Mouse (Mus musculus): Measurements from ENCODE around the gene Acap1.
"Not testable (repeated sequence)": the region's sequence is repeated elsewhere in the genome, so short reads cannot be mapped to it uniquely, and the experiment has no call there.

Acap1 gene

DNA sequence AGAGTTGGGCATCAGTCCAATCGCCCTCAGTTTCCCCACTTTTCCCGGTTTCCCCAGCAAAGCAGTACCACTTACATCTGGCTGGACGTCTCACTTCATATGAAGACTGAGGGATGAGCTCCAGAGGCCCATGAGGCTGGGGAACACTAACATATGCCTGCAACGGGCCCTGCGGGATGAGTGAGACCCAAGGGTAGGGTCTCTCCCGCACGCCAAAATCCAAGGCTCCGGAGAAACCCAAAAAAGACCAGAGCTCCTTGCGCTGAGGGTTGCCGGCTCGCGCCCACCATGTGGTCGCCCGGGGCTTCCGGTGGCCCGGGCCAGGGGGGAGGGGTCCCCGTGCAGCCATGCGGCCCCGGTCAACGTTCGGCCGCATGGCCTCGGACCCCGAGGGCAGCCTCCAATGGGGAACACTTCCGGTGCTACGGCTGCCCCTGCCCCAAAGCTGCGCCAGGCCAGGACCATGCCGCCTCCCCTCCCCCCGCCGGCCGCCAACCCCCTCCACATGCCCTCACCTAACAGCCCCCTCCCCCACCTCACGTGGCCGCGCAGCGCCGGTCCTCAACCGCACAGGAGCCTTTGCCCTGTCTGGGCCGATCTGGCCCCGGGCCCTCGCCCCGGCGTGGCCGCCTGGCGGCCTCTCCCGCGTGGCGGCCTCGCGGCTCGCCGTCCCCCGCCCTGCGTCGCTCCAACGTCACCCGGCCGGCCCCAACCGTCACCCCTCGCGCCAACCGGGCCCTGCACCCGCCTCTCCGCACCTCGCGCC, 25.1 kb upstream of the Acap1 start:
- DNase-seq: peak; percentile 77

DNA sequence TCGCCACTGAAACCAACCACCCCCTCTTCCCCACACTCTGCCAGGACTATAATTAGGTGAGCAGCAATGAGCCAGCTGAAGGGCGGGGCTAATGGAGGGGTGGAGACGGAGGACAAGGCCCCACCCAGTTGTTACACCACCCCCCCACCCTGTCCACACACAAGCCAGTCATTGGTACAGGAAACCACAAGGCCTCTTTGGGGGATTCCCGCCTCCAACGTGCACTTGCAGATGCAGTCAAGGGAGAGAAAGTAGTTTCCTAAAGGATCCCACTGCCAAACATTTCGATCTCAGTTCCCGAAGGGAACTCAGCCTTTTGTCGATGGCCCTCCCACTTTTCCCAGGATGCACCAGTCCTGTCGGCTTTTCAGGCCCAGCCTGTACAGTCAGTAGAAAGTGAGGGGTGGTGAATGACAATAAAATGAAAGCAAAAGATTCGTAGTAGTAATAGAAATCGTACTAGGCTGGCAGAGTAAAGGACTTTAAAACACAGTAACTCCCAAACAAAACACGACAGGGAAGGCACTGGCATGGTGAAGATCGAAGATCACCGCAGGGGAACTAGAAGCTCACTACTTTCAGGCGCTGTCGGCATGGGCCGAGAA, 24.4 kb upstream of the Acap1 start:
- peak; percentile 87 for DNase-seq

DNA sequence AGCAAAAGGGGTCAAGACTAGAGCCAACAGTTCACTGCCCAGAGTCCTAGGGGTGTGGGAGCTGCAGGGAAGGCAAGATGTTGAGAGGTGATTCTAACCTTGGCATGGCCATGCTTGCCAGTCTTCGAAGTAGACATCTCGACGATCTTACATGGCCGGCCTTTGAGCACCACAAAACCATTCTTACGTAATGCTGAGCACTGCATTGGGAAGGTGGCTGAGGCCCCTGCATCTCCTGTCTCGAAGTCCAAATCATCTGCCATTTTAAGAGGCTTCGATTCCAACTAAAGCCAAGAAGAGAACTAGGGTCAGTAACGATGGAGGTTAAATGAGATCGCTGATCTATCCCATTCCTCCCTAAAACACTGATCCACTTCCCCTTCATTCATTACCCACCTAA, 23.7 kb upstream of the Acap1 start:
- DNase-seq: no peak

DNA sequence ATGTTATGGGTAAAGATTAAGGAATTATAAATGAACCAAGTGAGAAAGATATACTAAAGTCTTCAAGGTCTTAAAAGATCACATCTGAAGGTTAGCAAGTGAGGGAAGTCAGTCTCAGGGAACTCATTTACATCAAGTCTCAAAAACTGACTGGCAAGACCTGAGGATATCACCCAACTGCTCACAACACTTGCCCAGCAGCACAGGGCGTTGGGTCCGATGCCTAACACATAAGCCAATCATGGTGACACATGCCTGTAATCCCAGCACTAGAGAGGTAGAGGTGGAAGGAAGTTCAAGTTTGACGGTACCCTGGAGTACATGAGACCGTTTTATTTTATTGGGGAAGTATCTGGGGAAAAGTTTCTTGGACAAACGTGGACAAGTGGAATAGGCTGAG, 22.8 kb upstream of the Acap1 start:
- no peak for DNase-seq

DNA sequence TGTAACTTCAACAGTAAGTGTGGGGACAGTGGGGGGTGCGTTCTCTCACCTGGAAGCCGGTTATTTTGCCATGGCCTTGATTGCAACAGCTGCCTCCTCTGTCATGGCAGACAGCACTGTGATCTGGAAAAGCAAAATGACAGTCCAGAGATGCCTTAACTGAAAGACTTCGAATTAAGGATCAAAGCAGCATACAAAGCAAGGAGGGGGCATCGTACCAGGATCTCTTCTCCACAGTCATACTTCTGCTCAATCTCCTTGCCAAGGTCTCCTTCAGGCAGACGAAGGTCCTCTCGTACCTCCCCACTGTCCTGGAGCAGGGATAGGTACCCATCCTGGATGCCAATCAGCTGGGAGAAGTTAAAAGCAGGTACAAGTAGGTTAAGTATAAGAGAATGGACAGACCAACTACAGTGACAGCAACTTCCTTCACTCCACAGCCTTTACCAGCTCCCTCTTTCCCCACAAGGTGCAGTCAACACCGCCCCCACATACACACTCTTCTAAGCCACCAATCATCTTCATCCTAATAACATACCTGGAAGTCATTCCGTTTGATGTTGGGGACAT, 22.1 kb upstream of the Acap1 start:
- DNase-seq: no peak

DNA sequence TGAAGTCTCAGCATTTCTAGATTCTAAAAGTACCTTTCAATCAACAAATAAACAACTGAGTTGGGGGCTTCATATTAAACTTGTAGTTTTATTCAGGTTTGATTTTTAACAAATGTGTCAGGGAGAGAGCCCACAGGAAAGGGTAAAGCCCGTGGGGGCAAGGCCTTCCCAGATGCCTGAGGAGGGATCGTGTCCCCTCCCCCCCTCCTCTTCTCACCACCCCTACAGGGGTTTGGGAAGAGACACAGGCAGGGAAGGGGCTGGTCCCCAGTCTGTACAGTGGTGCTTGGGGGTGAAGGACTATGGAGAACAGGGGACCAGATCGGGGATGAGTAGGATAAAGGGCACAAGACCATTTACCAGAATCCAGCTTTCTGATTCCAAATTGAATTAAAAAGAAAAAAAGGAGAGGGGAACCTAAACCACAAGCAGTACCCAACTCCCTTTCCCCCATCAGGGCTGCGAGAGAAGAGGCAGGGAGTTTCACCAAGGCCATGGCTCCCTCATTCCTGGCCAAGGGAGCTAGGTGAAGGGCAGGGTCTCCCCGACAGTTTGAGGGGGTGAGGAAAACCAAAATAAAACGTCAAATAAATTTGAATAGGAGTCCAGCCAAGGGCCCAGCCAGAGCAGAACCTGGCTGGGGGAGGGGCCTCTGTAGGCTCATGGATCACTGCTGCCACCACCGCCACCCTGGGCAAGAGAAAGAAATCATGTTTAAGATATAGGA, 21.5 kb upstream of the Acap1 start:
- not testable (repeated sequence) for DNase-seq

DNA sequence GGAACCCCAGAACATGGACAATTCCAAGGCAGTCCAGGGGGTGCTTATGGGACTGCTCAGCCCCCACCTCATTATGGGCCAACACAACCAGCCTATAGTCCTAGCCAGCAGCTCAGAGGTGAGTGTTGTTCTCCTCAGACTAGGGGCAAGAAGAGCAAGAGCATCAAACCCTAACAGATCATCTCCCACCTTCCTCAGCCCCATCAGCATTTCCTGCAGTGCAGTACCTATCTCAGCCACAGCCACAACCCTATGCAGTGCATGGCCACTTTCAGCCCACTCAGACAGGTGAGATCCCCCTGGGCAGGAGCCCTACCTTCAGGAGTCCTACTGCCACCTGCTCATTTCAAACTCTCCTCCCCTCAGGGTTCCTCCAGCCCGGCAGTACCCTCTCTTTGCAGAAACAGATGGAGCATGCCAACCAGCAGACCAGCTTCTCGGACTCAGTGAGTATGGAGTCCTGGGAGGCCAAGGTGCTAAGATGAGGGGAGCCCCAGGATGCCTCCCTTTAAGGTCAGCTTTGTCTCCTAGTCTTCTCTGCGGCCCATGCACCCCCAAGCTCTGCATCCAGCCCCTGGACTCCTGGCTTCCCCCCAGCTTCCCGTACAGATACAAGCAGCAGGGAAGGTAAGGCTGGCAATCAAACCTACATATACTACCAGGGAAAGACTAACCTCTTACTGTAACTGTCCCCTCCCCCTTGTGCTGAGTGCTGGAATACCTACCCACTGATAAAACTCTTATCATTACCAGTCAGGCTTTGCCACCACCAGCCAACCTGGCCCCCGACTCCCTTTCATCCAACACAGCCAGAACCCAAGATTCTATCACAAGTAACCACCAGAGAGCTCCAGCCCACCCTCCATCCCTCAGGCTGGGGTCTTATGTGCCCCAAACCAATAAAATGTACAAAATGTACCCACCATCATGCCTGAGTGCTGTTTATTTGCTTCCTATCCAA, 20.6 kb upstream of the Acap1 start:
- no peak for DNase-seq

DNA sequence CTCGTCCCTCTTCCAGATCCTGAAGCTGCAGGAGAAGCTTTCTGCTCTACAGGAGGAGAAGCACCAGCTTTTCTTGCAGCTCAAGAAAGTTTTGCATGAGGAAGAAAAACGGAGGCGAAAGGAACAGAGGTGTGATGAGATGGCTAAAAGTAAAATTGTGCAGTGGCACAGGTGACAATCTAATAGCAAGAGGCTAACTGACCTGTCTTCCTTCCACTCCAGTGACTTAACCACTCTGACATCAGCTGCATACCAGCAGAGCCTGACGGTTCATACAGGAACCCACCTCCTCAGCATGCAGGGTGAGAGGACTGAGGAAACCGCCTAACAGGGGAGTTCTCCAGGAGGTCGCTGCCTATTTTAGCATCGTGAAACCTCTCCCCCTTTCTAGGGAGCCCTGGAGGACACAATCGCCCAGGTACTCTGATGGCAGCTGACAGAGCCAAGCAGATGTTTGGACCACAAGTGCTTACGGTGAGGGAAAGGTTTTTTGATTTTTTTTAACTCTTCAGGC, 19.6 kb upstream of the Acap1 start:
- DNase-seq: no peak

DNA sequence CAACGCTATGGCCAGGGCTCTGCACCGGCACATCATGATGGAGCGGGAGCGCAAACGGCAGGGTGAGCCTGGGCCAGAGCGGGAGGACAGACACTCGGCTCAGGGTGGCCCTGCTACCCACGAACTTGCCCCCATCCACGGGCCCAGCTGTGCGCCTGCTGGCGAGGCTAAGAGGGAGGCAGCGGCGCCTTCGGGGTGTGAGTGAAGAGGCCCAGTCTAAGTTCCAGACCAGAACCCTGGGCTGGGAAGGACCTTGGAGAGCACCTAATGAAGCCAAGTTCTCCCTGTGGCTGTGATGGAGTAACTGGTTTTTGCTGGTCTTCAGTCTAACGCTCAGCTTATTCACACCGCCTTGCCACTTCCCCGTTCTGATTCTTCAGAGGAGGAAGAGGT, 19.0 kb upstream of the Acap1 start:
- DNase-seq: peak; percentile 52

DNA sequence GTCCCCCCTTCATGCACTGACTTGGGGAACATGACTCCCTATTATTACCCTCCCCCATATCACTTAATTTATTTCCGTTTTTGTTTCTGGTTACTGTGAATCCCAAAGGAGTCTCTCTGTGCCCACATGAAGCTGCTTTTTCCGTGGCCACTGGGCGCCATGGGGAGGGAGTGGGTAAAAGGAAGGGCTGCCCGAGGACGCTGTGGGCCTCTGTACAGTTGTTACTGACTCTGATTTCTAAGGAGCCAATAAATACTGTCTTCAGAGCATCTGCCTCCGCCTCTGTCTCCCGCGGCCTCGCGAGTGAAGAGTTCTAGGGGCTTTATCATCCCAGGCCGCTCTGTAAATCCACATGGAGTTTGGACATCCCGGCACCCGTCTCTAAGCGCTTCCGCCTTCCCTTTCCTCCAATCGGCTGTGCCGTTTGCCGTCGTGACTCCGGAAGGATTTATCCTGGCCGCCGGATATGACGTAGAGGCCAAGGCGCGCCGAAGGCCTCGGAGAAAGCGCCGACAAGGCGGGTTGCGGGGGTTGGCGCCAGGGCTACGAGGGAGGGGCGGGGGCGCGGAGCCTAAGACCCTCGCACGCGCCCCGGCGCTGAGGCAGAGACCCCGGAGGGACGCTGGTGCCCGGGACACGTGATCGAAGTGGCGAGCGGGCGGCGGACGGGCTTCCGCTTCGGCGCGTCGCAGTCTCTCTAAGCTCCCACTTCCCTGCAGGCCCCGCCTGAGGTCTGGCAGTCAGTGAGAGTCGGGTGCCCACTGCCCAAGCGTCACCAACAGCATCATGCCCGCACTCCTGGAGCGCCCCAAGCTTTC, 18.4 kb upstream of the Acap1 start, which contains the start of gene Gps2:
Gps2 (plus strand) TSS at position 335 of the 818 bp plus-strand sequence.
- DNase-seq: peak; percentile 95

DNA sequence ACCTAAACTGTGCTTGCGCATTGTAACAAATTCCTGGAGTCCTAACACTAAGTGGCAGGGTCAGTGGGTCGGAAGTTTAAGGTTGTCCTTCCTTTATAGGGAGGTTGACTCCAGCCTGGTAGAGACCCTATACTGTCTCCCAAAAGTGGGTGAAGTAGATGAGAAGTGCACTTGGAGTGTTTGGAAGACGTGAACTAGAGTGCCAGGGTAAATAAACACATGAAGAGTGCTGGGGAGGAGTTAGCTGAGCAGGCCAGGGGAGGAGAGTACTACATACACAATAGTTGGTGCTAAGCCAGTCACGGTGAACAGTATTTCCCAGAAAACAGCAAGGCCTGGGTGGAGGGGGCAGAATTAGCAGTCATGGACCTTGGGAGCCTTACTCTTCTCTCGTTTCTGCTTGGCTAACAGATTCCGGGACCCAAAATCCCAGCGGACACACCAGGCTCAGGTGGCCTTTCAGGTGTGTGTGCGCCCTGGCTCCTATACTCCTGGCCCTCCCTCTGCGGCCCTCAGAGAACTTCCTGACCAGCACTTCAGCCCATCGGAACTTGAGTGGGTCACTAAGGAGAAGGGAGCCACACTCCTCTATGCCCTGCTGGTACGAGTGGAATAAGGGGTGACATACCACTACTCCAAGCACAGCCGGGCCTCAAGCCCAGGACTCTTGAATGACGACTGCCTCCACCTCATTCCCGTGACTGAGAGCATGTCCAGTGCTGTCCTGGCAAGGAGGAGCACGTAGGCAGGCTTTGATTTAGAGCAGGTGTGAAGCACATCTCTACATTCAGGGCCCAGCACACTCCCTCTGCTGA, 17.6 kb upstream of the Acap1 start:
- no peak for DNase-seq

DNA sequence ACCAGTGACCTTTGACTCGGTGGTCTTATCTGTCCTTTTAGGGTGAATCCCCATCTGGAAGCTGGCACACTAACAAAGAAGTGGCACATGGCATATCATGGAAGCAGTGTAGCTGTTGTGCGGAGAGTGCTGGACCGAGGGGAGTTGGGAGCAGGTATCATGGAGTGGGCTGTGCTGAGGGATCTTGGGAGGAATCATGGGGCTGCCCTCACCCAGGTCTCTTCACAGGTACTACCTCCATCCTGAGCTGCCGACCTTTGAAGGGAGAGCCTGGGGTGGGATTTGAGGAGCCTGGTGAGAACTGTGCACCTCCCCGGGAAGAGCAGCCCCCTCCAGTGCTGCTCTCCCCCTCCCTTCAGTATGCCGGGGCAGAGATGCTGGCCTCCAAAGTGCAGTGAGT, 16.4 kb upstream of the Acap1 start:
- DNase-seq: no peak

DNA sequence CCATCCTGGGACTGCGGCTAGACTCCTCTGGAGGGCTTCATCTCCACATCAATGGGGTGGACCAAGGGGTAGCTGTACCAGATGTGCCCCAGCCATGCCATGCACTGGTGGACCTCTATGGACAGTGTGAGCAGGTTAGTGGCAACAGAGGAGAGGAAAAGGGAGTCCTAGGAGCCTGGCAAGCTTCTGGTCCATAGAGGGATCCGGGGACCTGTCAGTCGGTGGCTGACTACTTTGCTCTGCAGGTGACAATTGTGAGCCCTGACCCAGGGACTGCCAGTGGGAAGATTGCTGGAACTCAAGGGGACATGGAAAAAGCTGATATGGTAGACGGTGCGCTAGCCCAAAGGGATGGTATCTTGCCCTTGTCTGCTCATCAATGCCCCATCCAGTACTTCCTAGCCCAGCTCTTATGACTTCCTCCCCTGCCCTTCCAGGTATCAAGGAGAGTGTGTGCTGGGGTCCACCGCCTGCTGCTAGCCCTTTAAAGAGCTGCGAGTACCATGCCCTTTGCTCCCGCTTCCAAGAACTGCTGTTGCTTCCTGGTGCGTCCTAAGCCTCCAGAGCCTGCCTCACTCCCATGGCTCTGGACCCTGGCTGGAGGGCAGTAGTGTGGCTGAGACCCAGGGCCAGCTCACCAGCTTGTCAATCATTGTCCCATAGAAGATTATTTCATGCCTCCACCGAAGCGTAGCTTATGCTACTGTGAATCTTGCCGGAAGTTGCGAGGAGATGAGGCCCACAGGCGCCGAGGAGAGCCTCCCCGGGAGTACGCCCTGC, 15.6 kb upstream of the Acap1 start:
- peak; percentile 65 for DNase-seq

DNA sequence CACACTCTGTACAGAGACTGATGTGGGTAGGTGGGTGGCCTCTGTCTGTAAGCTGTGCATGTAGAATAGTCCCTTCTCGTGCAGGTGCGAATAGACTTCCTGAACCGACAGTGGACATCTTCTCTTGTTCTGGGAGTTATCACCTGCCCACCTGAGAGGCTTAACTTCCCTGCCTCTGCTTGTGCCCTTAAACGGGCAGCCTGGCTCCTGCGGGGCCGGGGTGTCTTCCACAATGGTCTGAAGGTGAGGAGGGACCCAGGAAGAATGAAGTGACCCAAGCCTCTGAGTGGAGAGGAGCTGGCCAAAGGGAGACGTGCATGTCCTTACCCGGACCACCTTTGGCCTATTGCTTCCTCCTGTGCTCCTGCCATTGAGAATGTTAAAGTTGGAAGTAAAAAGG, 14.8 kb upstream of the Acap1 start:
- DNase-seq: no peak

DNA sequence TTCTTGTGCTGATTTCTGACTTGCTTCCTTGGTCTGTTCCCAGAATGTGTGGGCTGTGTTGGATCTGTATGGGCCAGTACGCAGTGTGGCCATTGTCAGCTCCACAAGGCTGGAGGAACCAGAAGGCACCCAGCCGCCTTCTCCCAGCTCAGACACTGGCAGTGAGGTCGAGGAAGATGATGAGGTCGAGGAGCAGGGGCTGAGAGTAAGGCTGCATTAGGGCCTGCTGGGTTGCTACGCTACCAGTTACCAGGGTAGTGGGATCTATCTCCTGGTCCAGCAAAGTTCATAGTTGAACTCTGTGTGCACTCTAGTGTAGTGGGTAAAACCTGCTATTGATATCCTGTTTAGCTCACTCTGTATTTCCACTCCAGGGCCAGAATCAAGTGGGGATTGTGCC, 13.8 kb upstream of the Acap1 start:
- DNase-seq: no peak

DNA sequence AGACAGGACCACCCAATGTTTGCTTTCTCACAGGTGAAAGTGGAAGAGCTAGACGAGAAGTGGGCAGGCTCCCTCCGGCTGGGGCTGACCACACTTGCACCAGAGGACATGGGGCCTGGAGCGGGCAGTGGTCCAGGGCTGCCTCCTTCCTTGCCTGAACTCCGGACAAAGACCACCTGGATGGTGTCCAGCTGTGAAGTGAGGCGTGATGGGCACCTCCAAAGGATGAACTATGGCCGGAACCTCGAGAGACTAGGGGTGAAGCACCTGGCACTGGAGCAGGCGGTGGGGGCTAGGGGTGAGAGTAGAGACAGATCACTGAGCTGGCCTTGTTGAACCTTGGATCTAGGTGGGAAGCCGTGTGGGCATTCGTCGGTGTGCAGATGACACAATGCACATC, 13.3 kb upstream of the Acap1 start:
- DNase-seq: peak; percentile 90

DNA sequence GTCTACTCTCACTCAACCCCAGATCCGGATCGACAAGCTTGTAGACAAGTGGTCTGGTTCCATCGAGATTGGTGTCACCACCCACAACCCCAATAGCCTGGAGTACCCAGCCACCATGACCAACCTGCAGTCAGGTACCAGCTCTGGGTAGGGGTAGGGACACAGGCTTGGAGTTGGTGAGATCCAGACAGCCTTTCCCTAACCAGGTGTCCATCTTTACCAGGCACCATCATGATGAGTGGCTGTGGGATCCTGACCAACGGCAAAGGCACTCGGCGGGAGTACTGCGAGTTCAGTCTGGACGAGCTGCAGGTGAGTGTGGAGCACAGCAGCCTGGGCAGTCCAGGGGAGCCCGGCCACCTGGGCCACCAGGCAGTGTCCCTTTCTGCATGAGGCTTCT, 9.0 kb upstream of the Acap1 start:
- DNase-seq: no peak

DNA sequence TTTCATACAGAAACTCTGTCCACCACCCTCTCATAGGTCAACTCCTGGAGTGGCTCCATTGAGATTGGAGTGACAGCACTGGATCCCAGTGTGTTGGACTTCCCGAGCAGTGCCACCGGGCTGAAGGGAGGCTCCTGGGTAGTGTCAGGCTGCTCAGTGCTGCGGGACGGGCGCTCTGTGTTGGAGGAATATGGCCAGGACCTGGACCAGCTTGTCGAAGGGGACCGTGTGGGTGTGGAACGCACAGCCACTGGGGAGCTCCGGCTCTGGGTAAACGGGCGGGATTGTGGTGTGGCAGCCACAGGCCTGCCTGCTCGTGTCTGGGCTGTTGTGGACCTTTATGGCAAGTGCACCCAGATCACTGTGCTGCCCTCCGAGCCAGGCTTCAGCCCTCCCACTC, 7.6 kb upstream of the Acap1 start:
- DNase-seq: no peak

DNA sequence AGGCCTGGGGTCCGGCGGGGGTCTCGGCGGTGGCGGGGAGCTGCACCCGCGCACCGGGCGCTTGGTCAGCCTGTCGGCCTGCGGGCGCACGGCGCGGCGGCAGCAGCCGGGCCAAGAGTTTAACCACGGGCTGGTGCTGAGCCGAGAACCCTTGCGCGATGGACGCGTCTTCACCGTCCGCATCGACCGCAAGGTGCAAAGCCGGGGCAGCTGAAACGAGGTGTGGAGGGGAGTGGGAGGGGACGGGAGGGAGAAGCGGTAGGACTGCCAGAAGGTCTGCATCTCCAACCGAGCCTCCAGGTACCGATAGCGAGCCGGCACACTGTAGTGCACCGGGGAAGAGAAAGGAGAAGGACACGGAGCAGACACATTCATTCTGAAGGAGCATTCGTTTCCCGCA, 6.7 kb upstream of the Acap1 start:
- DNase-seq: no peak

DNA sequence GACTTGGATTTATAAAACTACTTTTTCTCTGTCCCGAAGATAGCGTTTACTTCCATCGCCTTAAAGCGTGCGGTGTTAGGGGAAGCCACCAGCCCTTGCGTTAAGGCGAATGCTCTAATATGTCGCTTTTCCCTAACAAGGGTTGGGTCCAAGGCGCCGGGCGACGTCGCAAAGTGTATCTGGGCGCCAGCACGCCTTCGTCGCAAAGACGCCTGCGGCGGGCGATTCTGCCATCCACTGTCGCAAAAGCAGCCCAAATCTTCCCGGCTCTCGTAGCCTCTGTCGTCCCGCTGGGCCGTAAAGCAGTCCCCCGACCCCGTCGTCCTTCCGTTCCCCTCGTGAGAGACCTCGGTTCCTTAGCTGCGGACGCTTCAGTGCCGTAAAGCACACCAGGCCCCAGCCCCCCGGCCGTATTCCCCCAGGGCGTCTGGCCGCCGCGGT, 6.1 kb upstream of the Acap1 start:
- peak; percentile 96 for DNase-seq

All from kidney, postnatal 10 days (tissue).